Mouse (Mus musculus): Measurements from ENCODE around the gene Rps2. TPM values are rescaled to one million over a fixed set of nuclear protein-coding genes. Genes with fewer than 3 reads are reported as not detected.
A peak's percentile ranks its signal among the peaks of the same experiment; 100 is the strongest.

Gene Rps2
- polyA plus RNA-seq, 1 experiment from 2014 or later = 732 TPM

DNA sequence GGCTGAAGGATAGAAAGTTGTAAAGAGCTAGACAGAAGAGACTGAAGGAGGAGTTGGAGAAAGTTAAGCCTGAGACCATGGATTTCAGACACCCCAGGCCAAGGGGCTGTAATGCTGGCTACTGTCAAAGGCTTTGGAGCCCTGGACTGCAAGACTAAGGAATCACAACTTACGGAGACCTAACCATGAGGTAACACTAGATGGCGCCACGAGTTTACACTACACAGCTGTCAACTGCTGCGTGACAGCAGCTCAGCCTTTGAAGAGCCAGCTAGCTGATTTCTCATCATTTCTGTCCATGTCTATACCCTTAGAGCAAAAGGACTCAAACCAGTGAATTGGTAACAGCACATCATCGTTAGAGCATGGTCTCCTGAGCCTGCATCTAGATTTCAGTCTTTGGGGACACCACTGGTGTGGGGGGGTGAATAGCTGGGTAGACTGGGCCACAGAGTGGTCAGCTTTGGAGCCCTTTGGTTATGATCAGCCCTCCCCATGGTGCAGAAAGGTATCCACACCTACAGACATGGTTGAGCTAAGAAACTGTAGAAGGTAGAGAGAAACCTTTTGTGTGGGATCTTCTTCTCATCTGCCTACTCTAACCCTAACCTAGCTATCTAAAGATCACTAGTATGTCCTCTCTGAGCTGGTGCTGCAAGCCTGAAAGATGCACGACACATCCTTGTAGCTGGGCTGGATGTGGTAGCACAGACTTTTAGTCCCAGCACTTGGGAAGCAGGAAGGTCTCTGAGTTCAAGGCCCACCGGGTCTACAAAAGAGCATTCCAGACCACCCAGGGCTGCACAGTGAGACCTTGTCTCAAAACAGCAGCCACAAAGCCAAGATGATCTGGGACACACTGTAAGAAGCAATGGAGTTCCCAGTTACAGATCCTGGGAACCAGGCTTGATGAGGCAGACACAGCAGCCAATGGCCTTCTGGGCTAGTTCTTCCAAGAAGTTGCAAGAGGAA, 27.9 kb downstream of the Rps2 start:
- 22% methylated on average over 7 of the region's 7 CpGs for WGBS
- no peaks in the 10 kb centered on the region for H3K9me3 ChIP-seq (ENCODE audit: control insufficient read depth, low read length)
- ATAC-seq = peak; percentile 89
- H3K27me3 ChIP-seq (replicated peaks; ENCODE audit: control insufficient read depth, insufficient read depth, low read length) = peaks cover 19% of the 10 kb centered on the region
- no peak overlapping the region for H3K27ac ChIP-seq (ENCODE audit: low read depth, low read length)
- no peaks in the 10 kb centered on the region for H3K4me1 ChIP-seq (ENCODE audit: control insufficient read depth, insufficient read depth, low read depth, low read length)
- H3K4me2 ChIP-seq (ENCODE audit: low read length) = no peak overlapping the region
- H3K4me3 ChIP-seq (ENCODE audit: low read length) = no peak overlapping the region
- no peaks in the 10 kb centered on the region for H3K36me3 ChIP-seq (ENCODE audit: control insufficient read depth, insufficient read depth, low read length)
- peak overlapping the region; percentile 18; the same call in 1 of the 2 replicates for H3K9ac ChIP-seq (ENCODE audit: low read depth, low read length)

DNA sequence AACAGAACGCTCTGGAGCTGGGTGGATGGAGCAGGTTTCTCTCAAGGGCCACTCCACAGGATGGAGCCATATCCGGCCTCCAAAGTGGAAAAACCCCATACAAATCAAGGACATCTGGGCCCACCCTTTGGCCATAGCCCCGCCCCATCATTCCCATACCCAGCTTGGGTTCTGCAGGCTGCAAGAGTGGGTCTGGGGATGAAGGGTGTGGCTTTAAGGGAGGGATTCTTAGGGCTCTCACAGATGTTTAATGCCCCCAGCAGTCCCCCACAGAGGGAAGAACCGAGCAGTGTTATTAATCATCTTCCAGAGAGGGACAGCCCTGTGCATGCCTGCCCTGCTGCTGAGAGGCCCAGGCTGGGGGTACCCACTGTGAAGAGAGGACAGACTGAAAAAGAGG, 29.1 kb downstream of the Rps2 start:
- ATAC-seq = no peak
- Histone ChIP-seq H3K27me3 (replicated peaks; ENCODE audit: control insufficient read depth, insufficient read depth, low read length) (peaks cover 29% of the 10 kb centered on the region), H3K9me3 (ENCODE audit: control insufficient read depth, low read length) (no peaks in the 10 kb centered on the region), H3K27ac (ENCODE audit: low read depth, low read length) (no peak overlapping the region), H3K36me3 (ENCODE audit: control insufficient read depth, insufficient read depth, low read length) (no peaks in the 10 kb centered on the region), H3K4me1 (ENCODE audit: control insufficient read depth, insufficient read depth, low read depth, low read length) (no peaks in the 10 kb centered on the region), H3K4me2 (ENCODE audit: low read length) (no peak overlapping the region), H3K9ac (ENCODE audit: low read depth, low read length) (no peak overlapping the region), H3K4me3 (ENCODE audit: low read length) (no peak overlapping the region)
- WGBS = 45% methylated on average over 4 of the region's 4 CpGs

DNA sequence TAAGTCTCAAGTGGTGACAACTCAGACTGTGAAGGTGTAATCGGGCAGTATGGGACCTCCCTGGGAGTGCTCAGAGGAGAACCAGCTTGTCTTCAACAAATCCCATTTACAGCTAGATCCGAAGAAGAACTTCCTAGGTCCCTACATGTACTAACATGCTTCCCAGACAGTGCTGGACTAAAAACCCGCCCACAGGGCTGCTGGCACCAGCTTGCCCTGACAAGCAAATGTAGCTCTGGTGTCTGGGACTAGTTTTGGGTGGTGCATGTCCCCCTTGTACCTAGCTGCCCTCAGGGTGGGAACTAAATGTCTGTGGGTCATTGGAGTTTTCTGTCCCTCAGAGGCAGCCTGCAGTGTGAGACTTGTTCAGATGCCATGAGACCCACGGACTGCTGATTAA, 33.6 kb downstream of the Rps2 start:
- H3K36me3 ChIP-seq (ENCODE audit: control insufficient read depth, insufficient read depth, low read length) = no peaks in the 10 kb centered on the region
- no peak overlapping the region for H3K9ac ChIP-seq (ENCODE audit: low read depth, low read length)
- peaks cover 11% of the 10 kb centered on the region for H3K4me1 ChIP-seq (ENCODE audit: control insufficient read depth, insufficient read depth, low read depth, low read length)
- no peak overlapping the region for H3K4me2 ChIP-seq (ENCODE audit: low read length)
- H3K27ac ChIP-seq (ENCODE audit: low read depth, low read length) = no peak overlapping the region
- no peaks in the 10 kb centered on the region for H3K9me3 ChIP-seq (ENCODE audit: control insufficient read depth, low read length)
- peaks cover 63% of the 10 kb centered on the region for H3K27me3 ChIP-seq (replicated peaks; ENCODE audit: control insufficient read depth, insufficient read depth, low read length)
- no peak for ATAC-seq
- no peak overlapping the region for H3K4me3 ChIP-seq (ENCODE audit: low read length)
- WGBS = 18% methylated on average over 4 of the region's 4 CpGs

DNA sequence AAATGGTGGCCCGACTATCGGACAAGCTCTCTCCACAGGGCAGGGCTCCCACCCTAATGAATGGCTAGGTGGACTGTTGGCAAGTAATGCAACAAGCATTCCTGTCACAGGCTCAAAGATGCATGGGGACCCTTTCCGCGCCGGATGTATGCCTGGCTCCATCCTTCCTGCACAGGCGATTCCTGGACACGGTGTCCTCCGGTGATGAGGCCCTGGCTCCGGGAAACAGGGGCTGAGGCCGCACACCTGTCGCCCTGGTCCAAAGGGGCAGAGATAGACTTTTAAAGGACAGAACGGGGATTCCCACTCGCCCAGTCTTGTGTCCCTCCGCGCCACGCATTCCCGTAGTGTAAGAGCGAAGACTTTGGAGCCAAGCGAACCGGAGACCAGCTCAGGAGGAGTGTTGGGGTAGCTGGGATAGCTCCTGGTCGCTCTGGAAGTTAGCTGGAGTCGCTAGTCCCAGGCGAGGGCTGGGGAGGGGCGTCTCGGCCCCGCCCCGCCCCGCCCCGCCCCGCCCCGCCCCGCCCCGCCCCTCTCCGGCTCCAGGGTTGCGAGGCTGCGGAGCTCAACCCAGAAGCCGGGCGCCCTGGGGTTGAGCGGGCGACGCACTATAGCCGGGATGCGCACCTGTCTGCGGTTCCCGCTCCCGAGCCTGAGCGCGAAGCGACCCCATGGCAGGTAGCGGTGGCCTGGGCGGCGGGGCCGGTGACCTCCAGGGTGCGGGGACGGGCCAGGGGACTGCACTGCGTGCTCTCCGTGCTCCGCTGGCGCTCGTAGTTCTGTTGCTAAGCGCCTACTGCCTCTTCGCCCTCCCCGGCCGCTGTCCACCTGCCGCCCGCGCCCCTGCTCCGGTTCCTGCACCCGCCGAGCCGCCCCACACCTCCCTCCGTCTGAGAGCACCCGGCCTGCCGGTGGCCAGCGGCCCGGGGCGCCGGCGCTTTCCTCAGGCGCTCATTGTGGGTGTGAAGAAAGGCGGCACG, 34.8 kb downstream of the Rps2 start, which contains the start of gene Hs3st6:
Gene Hs3st6, plus strand, starts transcription at position 574 of the 980 bp plus-strand sequence.
- Histone ChIP-seq H3K4me2 (ENCODE audit: low read length) (peak within 1 kb of the TSS; percentile 85), H3K9ac (ENCODE audit: low read depth, low read length) (peak within 1 kb of the TSS; percentile 60), H3K4me1 (ENCODE audit: control insufficient read depth, insufficient read depth, low read depth, low read length) (peaks cover 11% of the 10 kb centered on the region), H3K27me3 (replicated peaks; ENCODE audit: control insufficient read depth, insufficient read depth, low read length) (peaks cover 61% of the 10 kb centered on the region), H3K4me3 (ENCODE audit: low read length) (peak within 1 kb of the TSS; percentile 46), H3K36me3 (ENCODE audit: control insufficient read depth, insufficient read depth, low read length) (no peaks in the 10 kb centered on the region), H3K27ac (ENCODE audit: low read depth, low read length) (no peak within 1 kb of the TSS), H3K9me3 (ENCODE audit: control insufficient read depth, low read length) (no peaks in the 10 kb centered on the region)
- WGBS = under 1% methylated on average over 57 of the region's 82 CpGs
- peak; percentile 60 for ATAC-seq

DNA sequence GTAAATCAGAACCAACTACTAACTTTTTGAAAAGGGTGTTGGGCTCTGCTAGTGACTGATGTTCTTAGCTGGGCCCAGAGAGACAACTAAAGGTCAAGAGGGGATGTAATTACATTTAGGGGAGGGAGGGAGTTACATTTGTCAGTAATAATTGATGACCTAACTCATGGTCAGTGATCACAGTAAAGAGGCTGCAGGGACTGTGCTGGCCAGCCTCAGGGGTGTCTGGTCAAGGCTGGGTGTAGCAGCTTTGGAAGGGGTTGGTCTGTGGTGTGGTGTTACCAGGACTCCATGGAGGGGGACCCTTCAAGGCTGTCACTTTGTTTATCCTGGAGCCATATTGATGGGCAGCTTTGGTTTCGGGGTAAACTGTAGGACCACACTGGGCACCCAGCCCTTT, 39.5 kb downstream of the Rps2 start:
- Histone ChIP-seq H3K4me2 (ENCODE audit: low read length) (no peak overlapping the region), H3K4me1 (ENCODE audit: control insufficient read depth, insufficient read depth, low read depth, low read length) (peaks cover 8% of the 10 kb centered on the region), H3K27ac (ENCODE audit: low read depth, low read length) (no peak overlapping the region), H3K27me3 (replicated peaks; ENCODE audit: control insufficient read depth, insufficient read depth, low read length) (peaks cover 31% of the 10 kb centered on the region), H3K36me3 (ENCODE audit: control insufficient read depth, insufficient read depth, low read length) (no peaks in the 10 kb centered on the region), H3K4me3 (ENCODE audit: low read length) (no peak overlapping the region), H3K9ac (ENCODE audit: low read depth, low read length) (no peak overlapping the region), H3K9me3 (ENCODE audit: control insufficient read depth, low read length) (peaks cover 3% of the 10 kb centered on the region)
- ATAC-seq = no peak
- WGBS = 83% methylated on average over 1 of the region's 1 CpGs

DNA sequence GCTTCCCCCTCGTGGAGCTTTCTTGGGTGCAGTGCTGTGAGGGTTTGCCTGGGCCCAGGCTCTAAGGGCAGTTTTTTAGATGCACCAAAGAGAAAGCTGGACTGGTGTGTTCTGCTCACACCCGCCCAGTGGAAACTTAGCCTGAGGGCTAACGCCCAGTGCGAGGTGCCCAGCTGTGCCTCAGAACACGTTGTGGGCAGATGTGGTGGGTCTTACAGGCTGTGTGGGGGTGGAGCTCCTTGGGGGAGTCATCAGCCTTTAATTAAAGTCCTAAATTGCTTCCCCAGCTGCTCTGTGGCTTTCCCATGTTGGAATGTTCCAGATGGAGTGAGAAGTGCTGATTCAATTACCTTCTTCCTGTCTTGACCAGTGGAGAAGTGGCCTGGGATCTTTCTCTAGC, 43.2 kb downstream of the Rps2 start:
- Histone ChIP-seq H3K9ac (ENCODE audit: low read depth, low read length) (no peak overlapping the region), H3K4me3 (ENCODE audit: low read length) (no peak overlapping the region), H3K36me3 (ENCODE audit: control insufficient read depth, insufficient read depth, low read length) (no peaks in the 10 kb centered on the region), H3K27ac (ENCODE audit: low read depth, low read length) (no peak overlapping the region), H3K27me3 (replicated peaks; ENCODE audit: control insufficient read depth, insufficient read depth, low read length) (no peaks in the 10 kb centered on the region; the same call in 1 of the 2 replicates), H3K4me1 (ENCODE audit: control insufficient read depth, insufficient read depth, low read depth, low read length) (no peaks in the 10 kb centered on the region), H3K4me2 (ENCODE audit: low read length) (no peak overlapping the region), H3K9me3 (ENCODE audit: control insufficient read depth, low read length) (peaks cover 3% of the 10 kb centered on the region)
- no peak for ATAC-seq
- WGBS = 47% methylated on average over 5 of the region's 5 CpGs

DNA sequence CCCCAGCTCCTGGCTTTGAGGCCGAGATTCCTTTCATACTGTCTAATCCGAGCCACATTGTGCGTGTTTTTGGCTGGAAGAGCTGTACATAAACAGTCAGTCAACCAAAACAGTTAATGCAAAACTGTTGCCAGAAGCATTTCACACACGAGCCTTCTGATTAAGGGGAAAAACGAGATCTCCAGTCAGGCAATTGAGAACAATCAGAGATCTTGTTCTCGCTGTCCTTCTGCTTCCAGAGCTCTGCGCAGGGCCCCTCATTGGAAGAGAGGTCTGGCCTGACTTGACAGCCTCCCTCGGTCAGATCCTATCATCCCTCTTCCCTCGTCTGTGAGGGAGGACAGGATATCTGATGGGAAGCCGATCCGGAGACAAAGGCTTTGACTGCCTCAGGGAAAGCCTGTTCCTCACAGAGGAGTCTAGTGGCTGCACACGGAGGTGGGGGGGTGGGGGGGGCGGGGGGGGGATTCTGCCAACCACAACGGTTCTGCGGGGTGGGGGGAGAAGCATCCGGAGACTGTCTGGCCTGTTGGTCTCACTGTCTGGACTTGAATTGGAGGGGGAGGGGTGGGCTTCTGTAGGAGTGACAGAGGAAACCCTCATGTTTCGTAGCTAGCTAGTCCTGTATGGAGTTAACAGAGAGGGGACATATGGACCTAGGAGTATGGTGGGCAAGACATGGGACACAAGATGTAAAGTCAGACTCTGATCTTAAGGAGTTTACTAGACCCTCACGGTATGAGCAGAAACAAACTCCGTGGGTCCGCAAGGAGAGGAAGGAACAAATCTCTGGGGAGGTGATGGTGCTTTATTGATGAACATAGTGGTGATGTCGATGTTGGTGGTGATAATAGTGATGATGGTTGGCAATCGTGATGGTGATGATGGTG, 47.3 kb downstream of the Rps2 start:
- no peaks in the 10 kb centered on the region for H3K27me3 ChIP-seq (replicated peaks; ENCODE audit: control insufficient read depth, insufficient read depth, low read length)
- H3K9ac ChIP-seq (ENCODE audit: low read depth, low read length) = no peak overlapping the region; the same call in 1 of the 2 replicates
- peaks cover 3% of the 10 kb centered on the region for H3K9me3 ChIP-seq (ENCODE audit: control insufficient read depth, low read length)
- no peaks in the 10 kb centered on the region for H3K4me1 ChIP-seq (ENCODE audit: control insufficient read depth, insufficient read depth, low read depth, low read length)
- no peak for ATAC-seq
- no peaks in the 10 kb centered on the region for H3K36me3 ChIP-seq (ENCODE audit: control insufficient read depth, insufficient read depth, low read length)
- H3K4me2 ChIP-seq (ENCODE audit: low read length) = no peak overlapping the region
- H3K27ac ChIP-seq (ENCODE audit: low read depth, low read length) = no peak overlapping the region
- WGBS = 47% methylated on average over 21 of the region's 22 CpGs
- no peak overlapping the region for H3K4me3 ChIP-seq (ENCODE audit: low read length)

DNA sequence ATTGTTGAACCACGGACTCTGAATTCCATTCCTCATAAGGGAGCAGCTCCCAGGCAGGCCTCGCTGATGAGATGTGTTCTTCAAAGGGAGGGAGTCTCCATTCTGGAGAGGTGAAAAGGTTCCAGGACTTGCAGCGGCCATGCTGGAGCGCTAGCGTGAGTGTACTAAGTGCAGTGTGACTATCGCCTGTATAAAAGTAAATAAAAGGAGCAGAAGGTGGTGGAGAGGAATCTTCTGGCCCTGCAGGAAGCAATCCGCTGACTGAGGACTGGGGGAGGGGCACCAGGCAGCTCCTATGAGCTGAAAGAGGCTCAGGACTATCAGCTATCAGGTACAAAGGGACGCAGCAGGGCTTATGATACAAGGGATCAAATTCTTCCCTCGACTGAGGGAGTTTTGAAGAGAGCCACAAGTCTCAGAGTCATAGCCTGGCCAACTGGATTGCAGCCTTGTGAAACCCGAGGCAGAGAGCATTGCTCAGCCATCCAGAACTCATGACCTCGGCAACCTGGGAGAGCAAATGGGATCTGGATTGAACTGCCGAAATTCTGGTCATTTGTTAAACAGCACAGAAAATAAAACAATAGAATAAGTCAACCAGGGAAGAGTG, 48.5 kb downstream of the Rps2 start:
- no peak overlapping the region for H3K4me2 ChIP-seq (ENCODE audit: low read length)
- no peak overlapping the region for H3K27ac ChIP-seq (ENCODE audit: low read depth, low read length)
- H3K36me3 ChIP-seq (ENCODE audit: control insufficient read depth, insufficient read depth, low read length) = no peaks in the 10 kb centered on the region
- H3K4me1 ChIP-seq (ENCODE audit: control insufficient read depth, insufficient read depth, low read depth, low read length) = no peaks in the 10 kb centered on the region
- WGBS = 22% methylated on average over 12 of the region's 12 CpGs
- no peaks in the 10 kb centered on the region for H3K9me3 ChIP-seq (ENCODE audit: control insufficient read depth, low read length)
- H3K4me3 ChIP-seq (ENCODE audit: low read length) = no peak overlapping the region
- H3K27me3 ChIP-seq (replicated peaks; ENCODE audit: control insufficient read depth, insufficient read depth, low read length) = no peaks in the 10 kb centered on the region
- no peak overlapping the region for H3K9ac ChIP-seq (ENCODE audit: low read depth, low read length)
- no peak for ATAC-seq

Measured in hindbrain, embryonic 16.5 days (tissue).